Mouse (Mus musculus) thymus, adult 2 months (tissue): ENCODE data around the gene Fxyd6. TPM values are rescaled to one million over a fixed set of nuclear protein-coding genes. Genes with fewer than 3 reads are reported as not detected.

Experiments
- DNase-seq: peaks from one replicate; pipeline ENCODE4 v3.0.0; 2021
- H3K27ac ChIP-seq: fragments of 200-500 bp; 2 replicates; pipeline ENCODE4 v1.5.1; 2012; ENCODE audit warnings: low read length, control low read depth; ENCODE audit not compliant: control insufficient read depth, insufficient read depth
- H3K27me3 ChIP-seq: fragments of 200-500 bp; 2 replicates; pipeline ENCODE4 v1.6.1; 2012; ENCODE audit warnings: mild to moderate bottlenecking, low read length, moderate library complexity, mixed read lengths; ENCODE audit not compliant: control insufficient read depth, insufficient read depth
- H3K36me3 ChIP-seq: fragments of 200-500 bp; 2 replicates; pipeline ENCODE4 v1.6.1; 2012; ENCODE audit warnings: mild to moderate bottlenecking, low read length, moderate library complexity; ENCODE audit not compliant: control insufficient read depth, insufficient read depth
- H3K4me1 ChIP-seq: fragments of 200-500 bp; replicated peaks from 2 replicates; pipeline ENCODE4 v1.6.1; 2012; ENCODE audit warnings: low read length; ENCODE audit not compliant: control insufficient read depth, insufficient read depth
- H3K4me3 ChIP-seq: fragments of 200-500 bp; 2 replicates; pipeline ENCODE4 v1.5.1; 2012; ENCODE audit warnings: mild to moderate bottlenecking, low read length, control low read depth, moderate library complexity; ENCODE audit not compliant: control insufficient read depth, insufficient read depth
- CTCF ChIP-seq: fragments of 200-500 bp; IDR thresholded peaks from 2 replicates; pipeline ENCODE4 v1.5.1; 2012; ENCODE audit warnings: mild to moderate bottlenecking, control low read depth, low read length, moderate library complexity, borderline replicate concordance; ENCODE audit not compliant: control insufficient read depth, poor library complexity, insufficient read depth; ENCODE audit errors: extremely low read depth
- POLR2A ChIP-seq: fragments of 200-500 bp; IDR thresholded peaks from 2 replicates; pipeline ENCODE4 v1.6.1; 2012; ENCODE audit warnings: mild to moderate bottlenecking, low read length, control low read depth, moderate library complexity; ENCODE audit not compliant: control insufficient read depth, poor library complexity, insufficient read depth; ENCODE audit errors: extremely low read depth
- WGBS: fragments of 180-500 bp; shearing (Covaris S2); methylation state at CpG from one replicate; pipeline ENCODE4 v1.1.7; 2018; 5-methylcytosine and 5-hydroxymethylcytosine counted together
- polyA plus RNA-seq: library from polyadenylated mRNA; depleted of rRNA; stranded (reverse); fragments of >200 nt; gene quantifications from 2 replicates; pipeline ENCODE4 v1.2.3, GENCODE M21; 2012

The Fxyd6 gene
- polyA plus RNA-seq, 1 experiment, result 8.9 TPM

DNA sequence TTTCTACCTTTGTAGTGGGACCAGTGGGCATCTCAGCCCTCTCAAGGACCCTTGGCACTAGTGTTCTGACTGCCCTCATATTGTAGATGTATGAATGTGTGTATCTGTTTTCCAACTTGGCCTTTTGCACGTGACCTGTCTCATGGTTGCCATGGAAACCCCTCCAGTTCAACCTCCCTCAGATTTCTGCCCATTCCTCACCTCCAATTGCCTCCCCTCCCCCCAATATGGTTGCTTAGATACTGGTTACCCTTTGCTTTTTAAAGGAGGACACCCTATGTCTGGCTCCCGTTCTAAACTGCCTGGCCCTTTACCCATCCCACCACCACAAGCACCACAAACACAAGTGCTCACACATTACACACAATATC is 1.3 kb downstream of the Fxyd6 start:
- Histone ChIP-seq H3K27ac (no peak overlapping the region), H3K27me3 (peaks cover 4% of the 10 kb centered on the region; the same call in 1 of the 2 replicates), H3K36me3 (no peaks in the 10 kb centered on the region), H3K4me1 (peaks cover 8% of the 10 kb centered on the region), H3K4me3 (no peak overlapping the region)
- DNase-seq, result no peak
- 90% methylated on average over 2 of the region's 2 CpGs for WGBS
- TF ChIP-seq POLR2A (no peak), CTCF (no peak)

DNA sequence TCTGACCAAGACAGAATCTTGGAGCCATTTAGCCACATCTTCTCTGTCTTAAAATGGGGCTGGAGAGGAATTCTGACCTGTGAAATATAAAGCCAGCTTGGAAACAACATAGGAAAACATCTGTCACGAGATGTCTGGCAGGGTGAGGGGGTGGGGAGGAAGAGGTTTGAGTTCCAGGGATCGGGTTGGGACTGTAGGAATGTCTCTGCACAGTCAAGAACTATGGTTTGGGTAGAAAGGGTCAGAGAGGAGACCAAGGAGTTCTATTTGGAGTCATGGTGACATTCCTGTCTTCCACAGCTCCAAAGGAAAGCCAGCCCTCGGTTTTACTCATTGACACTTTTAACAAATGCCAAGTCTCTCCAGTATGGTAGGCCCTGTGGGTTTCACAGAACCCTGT is 3.9 kb downstream of the Fxyd6 start:
- TF ChIP-seq CTCF, result no peak
- no peak for TF ChIP-seq POLR2A
- peaks cover 4% of the 10 kb centered on the region; the same call in 1 of the 2 replicates for H3K27me3 ChIP-seq
- 90% methylated on average over 3 of the region's 3 CpGs for WGBS
- H3K36me3 ChIP-seq, result no peaks in the 10 kb centered on the region
- H3K27ac ChIP-seq, result no peak overlapping the region
- H3K4me3 ChIP-seq, result no peak overlapping the region
- DNase-seq, result no peak
- peaks cover 8% of the 10 kb centered on the region for H3K4me1 ChIP-seq

DNA sequence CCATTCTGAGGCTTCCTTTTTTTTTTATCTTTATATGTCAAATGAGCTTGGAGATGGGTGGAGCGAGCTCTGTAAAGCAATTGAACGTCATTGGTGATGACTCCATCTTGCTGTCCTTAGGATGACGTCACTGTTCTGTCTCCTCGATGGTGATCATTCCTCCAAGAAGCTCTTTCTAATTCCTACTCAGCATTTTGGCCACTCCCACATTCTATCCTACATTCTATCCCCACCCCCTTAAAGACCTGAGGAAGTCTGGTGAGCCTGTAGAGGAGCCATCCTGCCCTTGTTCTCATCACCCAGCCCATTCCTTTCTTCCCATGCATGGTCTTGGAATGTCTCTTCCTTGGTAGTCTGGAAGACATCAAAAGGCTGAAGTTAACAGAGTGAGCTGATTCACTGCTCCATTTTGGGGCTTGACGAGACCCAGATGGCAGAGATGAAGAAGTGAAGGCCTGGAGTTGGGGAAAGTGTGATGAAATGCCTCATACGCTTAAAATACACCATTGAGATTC is 5.1 kb downstream of the Fxyd6 start:
- Histone ChIP-seq H3K4me3 (no peak overlapping the region), H3K27ac (no peak overlapping the region), H3K36me3 (no peaks in the 10 kb centered on the region), H3K27me3 (peaks cover 4% of the 10 kb centered on the region; the same call in 1 of the 2 replicates), H3K4me1 (peaks cover 4% of the 10 kb centered on the region)
- TF ChIP-seq CTCF, result no peak
- TF ChIP-seq POLR2A, result no peak
- WGBS, result 93% methylated on average over 6 of the region's 6 CpGs
- DNase-seq, result no peak

GRCm38 (mm10) chr9:45376427-45376826 is 6.4 kb downstream of the Fxyd6 start:
- no peaks in the 10 kb centered on the region; the same call in 1 of the 2 replicates for H3K27me3 ChIP-seq
- TF ChIP-seq CTCF (no peak), POLR2A (no peak)
- H3K27ac ChIP-seq, result no peak overlapping the region
- H3K36me3 ChIP-seq, result no peaks in the 10 kb centered on the region
- no peak for DNase-seq
- WGBS, result 72% methylated on average over 4 of the region's 4 CpGs
- H3K4me1 ChIP-seq, result no peaks in the 10 kb centered on the region
- H3K4me3 ChIP-seq, result no peak overlapping the region

DNA sequence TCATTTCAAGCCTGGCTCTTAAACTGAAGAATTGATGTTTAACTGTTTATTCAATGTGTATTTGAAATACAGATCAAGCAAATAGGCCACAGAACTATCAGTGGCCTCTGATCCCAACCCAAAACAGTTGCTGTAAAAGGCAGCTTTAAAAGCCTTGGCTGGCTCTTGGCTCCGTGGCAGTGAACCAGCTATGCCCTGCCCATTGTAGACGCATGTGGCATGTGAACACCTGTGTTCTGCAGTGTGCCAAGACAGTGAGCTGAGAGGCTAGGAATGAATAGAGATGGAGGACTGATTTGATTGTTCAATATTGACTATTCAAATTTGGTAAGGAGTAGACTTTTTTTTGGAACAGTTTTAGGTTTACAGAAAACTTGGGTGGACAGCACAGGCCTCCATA is 6.9 kb downstream of the Fxyd6 start:
- no peak for TF ChIP-seq CTCF
- TF ChIP-seq POLR2A, result no peak
- no peak for DNase-seq
- no peak overlapping the region for H3K27ac ChIP-seq
- H3K4me1 ChIP-seq, result no peaks in the 10 kb centered on the region
- no peak overlapping the region for H3K4me3 ChIP-seq
- 80% methylated on average over 2 of the region's 2 CpGs for whole genome bisulfite sequencing
- no peaks in the 10 kb centered on the region; the same call in 1 of the 2 replicates for H3K27me3 ChIP-seq
- no peaks in the 10 kb centered on the region for H3K36me3 ChIP-seq

- DNase-seq, result no peak
- Histone ChIP-seq H3K36me3 (no peaks in the 10 kb centered on the region), H3K4me3 (no peak overlapping the region), H3K27me3 (no peaks in the 10 kb centered on the region), H3K27ac (no peak overlapping the region), H3K4me1 (no peaks in the 10 kb centered on the region)
- TF ChIP-seq CTCF, result no peak
- TF ChIP-seq POLR2A, result no peak
- WGBS, result 79% methylated on average over 10 of the region's 10 CpGs
Observed at GRCm38 (mm10) chr9:45380411-45381251, 10.6 kb downstream of the Fxyd6 start.

DNA sequence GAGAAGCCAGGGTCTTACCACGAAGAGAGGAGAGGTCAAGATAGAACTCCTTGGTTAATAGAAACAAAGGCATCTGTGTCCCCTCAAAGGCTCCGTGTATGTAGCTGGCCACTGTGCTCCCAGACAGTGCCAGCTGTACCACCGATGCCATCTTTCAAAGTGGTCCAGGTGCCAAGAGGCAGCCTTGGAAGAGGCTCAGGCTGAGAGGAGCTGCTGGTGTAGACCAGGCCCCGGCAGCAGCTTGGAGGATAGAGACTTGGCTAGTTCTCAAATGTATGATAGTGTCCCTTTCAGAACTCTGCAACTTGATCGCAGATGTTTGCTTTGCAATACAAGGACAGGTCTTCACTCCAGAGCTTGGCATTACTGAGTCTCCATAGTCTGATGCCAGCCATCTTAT is 12.4 kb downstream of the Fxyd6 start:
- no peaks in the 10 kb centered on the region for H3K36me3 ChIP-seq
- TF ChIP-seq CTCF (no peak), POLR2A (no peak)
- no peak overlapping the region for H3K27ac ChIP-seq
- H3K4me1 ChIP-seq, result no peaks in the 10 kb centered on the region
- H3K4me3 ChIP-seq, result no peak overlapping the region
- WGBS, result 96% methylated on average over 5 of the region's 5 CpGs
- DNase-seq, result no peak
- no peaks in the 10 kb centered on the region for H3K27me3 ChIP-seq
